Mouse (Mus musculus) gastrocnemius, adult 18-20 months (tissue): ENCODE results near the gene Kcnab1. TPM values are rescaled to one million over a fixed set of nuclear protein-coding genes. Genes with fewer than 3 reads are reported as not detected.

Experiments used
- DNase-seq: peaks from one replicate; pipeline ENCODE4 v3.0.0; 2021; ENCODE audit warnings: low spot score
- total RNA-seq, 2 experiments: library from RNA; stranded (reverse); gene quantifications; 2 replicates each; pipeline ENCODE4 v1.2.3; 2021

The Kcnab1 gene
- total RNA-seq, 2 experiments from 2014 or later = 43.3 to 44.8 TPM

DNA sequence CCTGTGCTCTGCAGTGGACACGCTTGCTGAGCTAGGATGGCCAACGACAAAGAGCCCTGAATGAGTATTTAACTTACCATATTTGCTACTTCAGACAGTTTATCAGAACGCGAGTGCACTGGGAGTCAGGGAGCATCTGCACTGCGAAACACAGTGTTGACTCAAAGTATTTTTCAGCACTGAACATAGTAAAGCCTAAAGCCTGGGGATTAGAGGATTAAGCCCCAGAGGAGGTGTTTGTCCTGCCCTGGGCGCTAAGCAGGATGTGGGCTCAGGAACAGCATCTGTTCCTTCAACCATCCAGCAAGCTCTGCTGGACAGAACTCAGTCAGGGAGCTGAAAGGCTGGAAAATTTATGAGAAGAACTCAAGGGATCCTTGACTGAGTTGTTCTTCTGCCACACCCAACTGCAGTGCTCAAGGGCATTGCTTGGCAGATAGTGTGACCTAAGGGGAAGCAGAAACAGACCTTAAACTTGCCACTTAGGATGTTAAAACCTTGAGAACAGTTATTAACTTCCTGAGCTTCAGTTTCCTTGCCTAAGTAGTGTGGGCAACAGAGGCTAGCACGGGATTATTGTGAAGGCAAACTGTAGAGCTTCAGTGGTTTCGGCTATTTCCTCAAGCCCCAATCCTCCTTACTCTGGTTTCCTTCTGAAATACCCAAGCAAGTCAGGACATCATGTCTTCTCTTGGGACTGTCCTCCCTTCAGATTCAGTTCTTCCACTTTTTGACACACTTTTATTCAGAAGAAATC lies 94.4 kb downstream of the Kcnab1 start:
- DNase-seq = peak; percentile 9

DNA sequence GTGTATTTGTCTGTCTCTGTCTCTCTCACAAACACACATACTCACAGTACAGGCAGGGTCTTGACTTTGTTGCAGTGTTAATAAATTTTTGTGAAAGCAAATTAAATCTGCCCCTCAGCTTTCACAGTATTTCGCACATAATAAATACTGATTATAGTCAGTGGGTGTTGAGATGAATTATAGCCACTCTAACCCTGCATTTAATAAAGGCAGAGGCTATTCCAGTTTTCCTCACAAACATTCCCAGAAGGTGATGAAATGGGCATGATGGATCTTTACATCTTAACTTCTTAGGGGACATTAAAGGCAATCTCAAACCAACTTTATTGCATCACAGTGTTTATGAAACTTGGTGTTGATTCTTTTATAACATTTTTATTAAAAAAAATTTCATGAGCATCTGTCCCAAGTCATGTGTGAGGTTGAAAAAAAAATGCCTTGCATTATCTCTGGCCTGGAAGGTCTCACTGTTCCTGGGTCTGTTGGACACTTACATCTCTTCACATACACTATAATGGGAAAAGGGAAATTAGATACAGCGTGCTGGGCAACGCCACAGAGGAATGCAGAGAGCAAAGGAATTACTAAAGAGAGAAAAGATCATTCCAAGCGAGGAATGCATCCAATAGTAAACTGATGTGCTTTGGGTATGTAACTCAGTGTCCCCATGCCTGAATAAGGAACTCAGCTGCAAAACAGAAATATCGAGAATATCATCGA lies 95.3 kb downstream of the Kcnab1 start:
- DNase-seq = no peak

DNA sequence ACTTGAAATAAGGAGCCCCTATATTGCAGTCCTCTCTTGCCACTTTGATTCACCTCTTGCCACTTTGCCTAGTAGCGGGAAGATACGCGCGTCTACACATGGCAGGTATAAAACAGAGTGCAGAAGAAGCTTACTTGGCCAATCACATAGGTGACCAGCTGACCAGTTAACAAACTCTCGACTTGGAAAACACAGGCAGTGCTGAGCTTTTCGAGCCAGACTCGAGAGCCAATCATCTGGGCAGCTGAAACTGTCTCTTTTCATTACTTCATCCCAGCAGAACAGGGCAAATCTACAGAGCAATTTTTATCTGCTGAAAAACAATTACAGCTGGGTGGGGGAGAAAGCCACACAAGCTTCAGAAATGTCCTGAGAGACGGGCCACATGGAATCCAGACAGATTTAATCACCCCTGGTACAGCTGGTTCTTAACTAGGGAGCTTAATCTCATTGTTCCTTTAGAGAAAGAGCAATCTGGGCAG lies 96.4 kb downstream of the Kcnab1 start:
- DNase-seq = peak; percentile 12

DNA sequence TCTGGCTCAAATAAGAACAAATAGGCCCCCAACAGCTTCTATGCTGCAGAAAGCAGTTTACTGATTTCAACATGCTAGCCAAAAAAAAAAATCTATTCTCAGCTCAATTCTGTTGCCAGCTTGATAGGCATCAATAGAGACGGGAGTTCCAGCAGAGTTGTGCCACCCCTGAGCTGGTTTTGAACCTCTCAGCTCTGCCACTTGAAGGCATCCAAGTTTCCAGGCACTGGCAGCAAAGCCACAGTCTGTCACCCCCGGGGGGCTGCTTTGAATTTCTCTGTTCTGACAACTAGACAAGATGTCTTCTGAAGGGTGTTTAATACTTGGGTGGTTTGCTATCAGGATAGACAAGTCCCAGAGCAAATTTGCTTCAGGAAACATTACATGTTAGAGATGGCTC lies 104.5 kb downstream of the Kcnab1 start:
- DNase-seq = no peak

DNA sequence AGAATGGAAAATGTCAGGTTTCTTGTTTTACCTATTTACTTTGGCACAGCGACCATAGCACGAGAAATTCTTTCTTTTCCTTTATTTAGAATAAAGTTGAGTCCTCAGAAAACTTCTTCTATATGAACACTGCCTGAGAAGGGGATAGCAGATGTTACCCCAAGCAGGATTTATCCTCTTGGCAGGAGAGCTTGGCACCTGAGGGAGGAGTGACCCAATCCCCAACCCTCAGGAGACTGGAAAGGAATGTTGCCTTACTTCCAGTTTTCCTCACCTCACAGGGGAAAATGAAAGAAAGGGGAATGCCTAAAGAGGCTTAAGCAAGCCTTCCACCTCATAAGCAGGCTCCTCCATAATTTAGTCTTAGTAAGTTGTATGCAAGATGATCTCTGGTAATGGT lies 105.5 kb downstream of the Kcnab1 start:
- DNase-seq = no peak

DNA sequence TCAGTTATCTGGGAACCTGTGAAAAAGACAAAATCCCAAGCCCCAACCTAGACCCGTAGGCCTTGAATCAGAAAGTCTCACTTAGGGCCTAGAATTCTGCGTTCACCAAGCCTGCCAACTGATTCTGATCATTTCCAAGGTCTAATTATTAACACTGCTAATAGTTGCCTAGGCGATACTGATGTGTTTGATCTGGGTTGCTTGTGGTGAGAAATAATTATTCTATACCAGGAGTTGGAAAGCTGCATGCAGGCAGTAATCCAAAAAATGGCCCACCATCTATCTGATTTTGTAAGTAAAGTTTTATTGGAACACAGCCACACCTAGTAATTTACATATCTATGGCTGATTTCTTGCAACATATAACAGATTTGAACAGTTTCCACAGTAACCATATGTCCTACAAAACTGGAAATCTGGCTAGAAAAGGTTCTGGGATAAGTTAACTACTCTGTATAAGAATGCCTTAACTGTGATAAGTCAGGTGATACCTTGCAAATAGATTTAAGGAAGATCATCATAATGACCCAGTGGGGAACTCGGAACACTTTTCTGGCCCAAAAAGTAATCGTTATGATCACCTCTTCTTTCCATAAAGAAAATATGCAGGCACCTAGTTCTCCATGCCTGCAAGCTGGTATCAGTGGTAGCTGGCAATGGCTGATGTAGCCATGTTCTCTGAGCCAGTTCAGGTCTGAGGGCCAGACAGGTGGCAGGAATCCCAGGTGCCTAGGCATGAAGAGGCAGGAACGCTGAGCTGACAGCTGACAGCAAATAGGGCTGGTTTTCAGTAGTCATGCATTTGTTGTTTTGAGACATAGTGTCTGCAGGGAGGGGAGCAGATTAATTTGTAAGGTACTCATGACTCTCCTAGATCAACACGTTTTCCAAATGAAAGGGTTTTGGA lies 108.7 kb downstream of the Kcnab1 start:
- DNase-seq = no peak

DNA sequence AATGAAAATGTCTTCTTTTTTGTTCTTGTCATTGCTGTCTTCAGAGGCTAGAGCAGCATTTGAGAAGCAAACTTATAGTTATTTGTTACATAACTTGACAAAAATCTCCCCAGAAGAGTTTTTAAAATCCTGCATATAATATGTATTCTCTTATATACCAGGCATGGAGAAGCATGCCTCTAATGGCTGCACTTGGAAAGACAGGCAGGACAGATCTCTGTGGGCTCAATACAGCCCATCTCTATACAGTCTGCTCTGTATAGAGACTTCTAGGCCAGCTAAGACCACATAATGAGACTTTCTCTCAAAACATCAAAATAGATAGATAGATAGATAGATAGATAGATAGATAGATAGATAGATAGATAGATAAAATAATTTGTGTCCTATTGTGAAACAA lies 111.1 kb downstream of the Kcnab1 start:
- no peak for DNase-seq

DNA sequence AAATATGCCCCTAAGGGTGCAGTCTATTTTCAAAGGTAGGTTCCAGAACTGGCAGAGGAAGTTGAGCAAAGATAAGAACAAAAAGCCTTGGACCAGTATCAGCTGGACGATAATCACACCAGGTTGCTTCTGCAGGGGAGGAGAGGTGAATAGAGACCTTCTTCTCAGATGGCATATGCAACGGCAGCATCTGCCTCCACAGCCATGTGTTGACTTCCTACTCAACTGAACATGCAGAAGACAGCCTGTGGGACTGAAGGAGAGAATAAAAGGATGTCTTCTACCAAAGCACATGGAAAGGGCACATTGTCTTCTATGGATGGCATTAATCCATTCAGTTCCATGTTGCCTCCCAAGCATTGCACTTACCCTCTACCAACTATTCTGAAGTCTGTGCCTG lies 114.5 kb downstream of the Kcnab1 start:
- DNase-seq = no peak

DNA sequence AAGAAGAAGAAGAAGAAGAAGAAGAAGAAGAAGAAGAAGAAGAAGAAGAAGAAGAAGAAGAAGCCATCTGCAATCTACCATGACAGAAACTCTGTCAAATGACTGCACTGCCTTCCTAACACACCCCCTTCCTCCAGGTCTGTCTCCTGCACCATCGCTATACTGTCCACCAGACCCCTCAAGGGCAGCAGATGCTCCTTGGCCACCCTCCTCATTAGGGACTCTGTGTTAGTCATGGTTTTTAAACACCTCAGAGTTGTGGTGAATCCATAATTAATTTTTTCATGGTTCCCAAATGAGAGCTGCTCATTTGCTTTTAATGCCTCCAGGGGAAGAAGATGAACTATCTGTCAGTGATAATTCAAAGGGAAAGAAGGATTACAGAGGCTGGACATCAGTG lies 121.8 kb downstream of the Kcnab1 start:
- DNase-seq = no peak

DNA sequence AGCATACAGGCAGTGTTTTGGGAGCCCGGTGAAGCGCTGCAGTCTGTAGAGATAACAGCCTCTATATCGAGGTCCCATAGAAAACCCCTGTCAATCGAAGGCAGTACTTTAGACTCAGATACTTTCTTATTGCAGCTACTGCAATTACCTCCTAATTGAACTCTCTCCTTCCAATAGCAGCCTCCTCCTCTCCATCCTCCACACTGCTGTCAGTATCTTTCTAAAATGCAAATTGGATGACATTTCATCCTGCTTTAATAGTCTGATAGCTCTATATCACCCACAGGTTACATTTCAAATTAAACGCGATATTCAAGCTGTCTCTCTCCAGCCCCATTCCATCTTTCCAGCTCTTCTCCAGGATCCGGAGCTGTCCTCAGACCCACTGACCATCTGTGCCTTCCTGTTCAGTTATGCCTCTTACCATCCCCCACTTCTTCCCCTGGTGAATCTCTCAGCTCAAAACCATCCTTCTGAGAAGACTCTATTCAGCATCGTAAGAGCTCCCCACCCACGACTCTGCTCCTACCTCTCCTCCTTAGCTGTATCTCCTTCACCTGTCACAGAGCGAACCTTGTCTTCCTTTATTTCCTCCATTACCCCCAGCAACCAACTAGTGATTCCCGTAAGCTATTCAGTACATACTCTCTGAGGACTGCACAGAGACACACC lies 122.4 kb downstream of the Kcnab1 start:
- DNase-seq = no peak

DNA sequence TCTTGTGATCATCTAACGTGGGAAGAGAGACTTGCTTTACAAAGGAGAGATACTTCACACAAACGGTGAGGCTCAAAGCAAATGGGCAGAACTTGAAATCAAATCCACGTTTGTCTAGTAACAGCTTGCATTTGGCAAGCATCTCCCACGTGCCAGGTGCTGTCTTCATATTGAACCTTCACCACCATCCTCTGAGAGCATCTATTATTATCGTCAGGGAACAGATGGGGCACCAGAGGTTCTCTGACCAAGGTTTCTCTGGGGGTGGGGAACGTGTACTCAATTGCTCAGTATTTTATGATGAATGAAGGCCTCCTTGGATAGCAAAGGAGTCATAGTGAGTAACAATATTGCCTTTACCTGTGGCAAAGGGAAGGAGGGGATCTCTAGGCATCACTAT lies 139.8 kb downstream of the Kcnab1 start:
- no peak for DNase-seq

DNA sequence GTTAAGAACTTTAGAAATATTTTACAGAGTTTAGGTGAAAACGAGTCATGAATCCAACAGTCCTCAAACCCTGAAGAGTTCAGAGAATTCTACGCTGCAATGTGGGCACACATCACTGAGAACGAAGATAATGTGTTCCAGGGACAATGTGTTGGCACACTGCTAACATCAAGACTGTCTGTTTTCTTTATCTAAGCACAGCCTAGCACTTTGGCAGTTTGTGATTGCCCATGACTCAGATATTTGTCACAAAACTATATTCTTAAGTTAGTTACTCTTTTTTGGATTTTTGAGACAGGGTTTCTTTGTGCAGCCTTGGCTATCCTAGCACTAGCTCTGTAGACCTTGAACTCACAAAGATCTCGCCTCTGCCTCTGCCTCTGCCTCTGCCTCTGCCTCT lies 151.3 kb downstream of the Kcnab1 start:
- no peak for DNase-seq

DNA sequence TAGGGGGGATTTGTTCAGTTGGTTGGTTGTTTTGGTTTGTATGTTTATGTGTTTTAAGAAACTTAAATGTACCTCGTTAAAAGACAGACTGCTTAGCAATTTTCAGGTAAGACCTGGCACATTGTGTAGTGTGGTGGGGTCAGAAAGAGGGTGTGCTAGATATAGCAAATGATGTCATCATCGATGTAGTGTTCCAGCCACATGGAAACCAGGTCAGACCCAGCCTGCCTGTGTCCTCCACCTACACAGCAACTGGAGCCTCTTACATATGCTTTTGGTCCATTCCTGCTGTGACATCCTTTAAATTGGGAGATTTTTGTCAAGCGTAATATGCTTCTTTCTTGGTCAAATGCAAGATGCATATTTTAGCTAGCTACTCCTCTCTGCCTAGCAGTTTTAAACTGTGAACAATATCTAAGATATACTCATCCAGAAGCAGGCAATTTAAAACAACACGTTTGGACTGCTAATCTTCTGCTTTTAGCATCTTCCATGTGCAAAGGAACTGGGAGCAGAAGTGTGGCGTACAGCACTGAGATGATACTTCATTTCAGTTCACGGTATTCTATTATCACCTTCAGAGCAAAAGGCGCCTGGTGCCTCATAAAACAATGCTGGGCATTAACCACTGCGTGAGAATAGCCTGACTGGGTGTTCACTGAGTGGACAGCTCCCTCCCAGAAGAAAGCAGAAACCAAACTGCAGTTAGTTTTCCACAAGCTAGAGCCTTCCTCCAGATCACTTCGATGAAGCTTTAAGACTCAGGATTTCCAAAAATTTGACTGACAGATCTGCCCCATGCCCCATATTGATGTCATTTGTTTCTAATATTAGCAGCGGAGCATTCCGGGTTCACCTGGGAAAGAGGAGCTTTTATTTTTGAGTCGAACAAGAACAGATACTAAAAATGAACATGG lies 153.6 kb downstream of the Kcnab1 start:
- no peak for DNase-seq

DNA sequence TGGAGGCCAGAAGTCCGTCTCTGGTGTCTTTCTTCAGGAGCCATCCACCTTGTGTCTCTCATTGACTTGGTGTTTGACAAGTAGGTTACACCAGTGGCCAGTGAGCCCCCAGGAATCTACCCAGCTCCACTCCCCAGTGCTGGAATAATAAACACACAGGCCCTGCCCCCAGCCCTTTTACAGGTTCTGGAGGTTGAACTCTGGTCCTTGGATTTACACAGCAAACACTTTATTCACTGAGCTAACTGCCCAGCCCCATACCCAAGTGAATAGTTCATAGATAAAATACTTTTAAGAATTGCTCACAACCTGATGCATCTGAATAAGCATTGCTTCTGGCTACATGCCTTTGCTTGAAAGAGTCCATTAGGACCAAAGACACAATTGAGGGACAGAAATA lies 164.1 kb downstream of the Kcnab1 start:
- no peak for DNase-seq

DNA sequence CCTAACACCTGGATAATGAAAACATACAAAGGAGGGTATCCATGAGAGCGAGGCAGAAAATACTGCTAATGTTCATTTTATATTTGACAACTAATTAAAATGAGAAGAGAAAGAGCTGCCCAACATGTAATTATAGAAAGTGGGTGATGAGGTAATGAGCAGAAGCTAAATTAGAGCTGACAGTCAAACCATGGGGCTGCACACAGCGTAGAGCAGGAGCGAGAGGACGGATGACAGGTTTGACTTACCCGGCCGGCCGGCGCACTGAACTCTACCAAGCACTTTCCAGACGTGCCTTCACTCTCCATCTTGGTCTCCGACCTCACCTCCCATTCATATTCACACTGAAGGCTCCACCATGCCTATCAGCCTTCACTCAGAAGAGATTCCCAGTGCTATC lies 168.6 kb downstream of the Kcnab1 start:
- DNase-seq = no peak

DNA sequence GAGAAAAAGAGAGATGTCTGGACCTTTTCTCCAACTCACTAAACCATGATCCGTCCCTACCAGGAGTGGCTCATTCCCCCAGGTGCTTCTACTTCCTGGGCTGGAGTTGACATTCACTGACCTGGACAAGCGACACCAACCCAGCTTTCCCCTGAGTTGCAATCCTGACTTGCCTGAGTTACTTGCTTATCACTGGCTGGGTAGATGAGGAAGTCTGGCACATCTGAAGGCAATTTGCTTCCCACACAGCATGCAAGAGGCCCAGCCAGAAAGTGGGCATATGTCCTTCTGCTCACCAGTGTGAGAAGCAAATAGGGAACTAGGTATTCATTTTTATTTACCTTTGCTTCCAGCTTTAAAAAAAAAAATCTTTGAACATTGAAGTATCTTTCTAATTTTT lies 174.2 kb downstream of the Kcnab1 start:
- DNase-seq = no peak

DNA sequence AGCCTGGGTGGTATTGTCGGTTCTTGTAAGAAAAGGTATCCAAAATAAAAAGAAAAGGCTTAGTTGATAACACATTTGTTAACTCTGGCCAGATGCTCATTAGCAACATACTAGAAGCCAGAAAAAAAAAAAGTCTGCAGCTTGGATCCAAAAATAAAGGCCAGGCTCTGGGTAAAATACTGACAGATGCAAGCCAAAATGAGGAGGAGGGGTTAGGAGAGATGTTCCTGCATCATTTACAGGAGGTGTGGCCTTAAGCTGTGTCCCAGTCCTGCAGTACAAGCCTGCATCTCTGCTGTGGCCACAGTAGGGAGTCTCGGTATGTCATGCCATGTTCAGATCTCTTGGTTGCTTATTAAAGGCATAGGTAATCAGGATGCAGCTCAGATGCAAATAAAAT lies 179.8 kb downstream of the Kcnab1 start:
- DNase-seq = no peak

DNA sequence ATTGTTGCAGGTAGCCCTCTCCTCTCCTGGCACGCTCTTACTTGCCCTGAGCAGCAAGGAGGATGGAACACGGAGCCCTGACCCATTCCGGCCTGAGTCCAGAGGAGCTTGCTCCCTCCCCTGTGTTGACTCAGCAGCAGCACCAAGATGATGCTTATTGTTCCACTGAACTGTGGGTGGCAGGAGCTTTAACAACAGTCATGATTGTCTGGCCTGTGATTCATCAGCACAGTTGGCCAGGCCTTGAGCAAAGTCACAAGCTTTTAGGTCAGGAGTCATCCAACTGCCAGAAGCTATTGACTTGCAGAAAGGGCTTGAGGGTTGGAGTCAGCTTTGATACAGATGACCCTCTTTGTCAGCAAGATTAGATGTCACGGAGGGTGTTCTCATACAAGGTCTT lies 187.8 kb downstream of the Kcnab1 start:
- peak; percentile 14 for DNase-seq

DNA sequence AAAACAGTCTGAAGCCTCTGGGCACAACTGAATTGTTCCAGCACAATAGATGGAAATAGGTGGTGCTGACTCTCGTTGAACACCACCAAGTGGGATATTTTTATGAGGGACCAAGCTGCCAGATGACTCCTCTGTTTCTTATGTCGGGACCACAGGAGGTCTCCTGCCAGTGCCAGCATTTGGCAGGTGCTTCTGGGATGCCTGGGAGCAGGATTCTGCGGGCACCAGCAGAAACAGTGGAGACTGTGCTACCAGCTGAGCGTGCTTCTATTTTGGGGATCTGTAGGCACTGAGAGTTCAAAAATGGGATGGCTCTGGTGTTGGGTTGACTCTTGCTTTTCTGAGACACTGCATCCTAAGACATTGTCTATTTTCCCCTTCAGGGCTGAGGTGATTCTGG lies 190.0 kb downstream of the Kcnab1 start:
- DNase-seq = no peak

DNA sequence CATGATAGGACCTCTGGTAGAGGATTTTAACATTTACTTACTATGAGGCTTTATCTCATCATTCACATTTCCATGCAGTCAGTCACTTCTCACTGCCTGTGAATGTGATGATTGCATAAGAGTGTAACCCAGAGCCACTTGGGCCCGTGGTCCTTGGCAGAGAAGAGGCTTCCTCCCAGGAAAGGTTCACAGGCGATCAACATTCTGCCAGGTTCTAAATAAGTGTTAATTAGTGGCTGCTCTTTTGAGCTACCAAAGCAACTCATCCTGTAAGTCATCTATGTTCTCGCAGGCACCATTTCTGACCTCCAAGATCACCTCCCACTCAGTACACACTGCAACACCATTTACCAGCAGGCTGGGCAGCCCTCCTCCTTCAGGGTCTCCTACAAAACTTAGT lies 192.3 kb downstream of the Kcnab1 start:
- peak; percentile 38 for DNase-seq
